In the genomic region with DNA sequence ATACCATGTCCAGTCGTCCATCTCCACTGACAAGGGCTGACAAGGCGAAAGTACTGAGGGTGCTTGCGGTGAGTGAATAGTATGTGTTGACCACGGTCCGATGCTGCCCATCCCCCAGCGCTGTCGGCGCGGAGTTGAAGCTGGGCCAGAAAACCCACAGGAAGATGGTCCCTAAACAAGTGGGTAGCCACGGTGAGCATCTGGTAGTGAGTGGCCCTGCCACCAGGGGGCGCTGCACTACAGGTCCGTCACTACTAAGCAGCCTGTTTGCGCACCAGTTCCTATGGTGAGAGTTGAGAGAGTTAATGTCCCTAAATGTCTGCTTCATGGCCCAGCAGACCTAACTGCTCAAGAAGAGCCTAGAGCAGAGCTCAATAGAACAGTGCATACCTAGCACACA, we compare ENCODE assay signal across 8 mouse cellular contexts. TPM values are rescaled to one million over a fixed set of nuclear protein-coding genes. Genes with fewer than 3 reads are reported as not detected.
DNase-seq lines count a peak whose midpoint lies in the region; ATAC-seq and TF ChIP-seq lines count a peak whose summit lies in the region.

No protein-coding gene starts in this region.

- in situ Hi-C loops in CH12.LX (cut with MboI; ENCODE audit: low pct_ligation_motif_present, low pct_unique_long_range_greater_than_20kb, low sequenced_read_pairs): no loop called here

- no peak for TF ChIP-seq POLR2A in CH12.LX (IDR thresholded peaks at IDR 0.05; ENCODE audit: low read depth, low read length)

- H3K36me3 ChIP-seq in forebrain, embryonic 11.5 days (ENCODE audit: control insufficient read depth, insufficient read depth, low read length): no peaks in the 10 kb centered on the region
- H3K36me3 ChIP-seq in forebrain, embryonic 13.5 days (ENCODE audit: poor library complexity, severe bottlenecking): no peaks in the 10 kb centered on the region
- H3K36me3 ChIP-seq in CH12.LX (replicated peaks in 1 of 2; ENCODE audit: control insufficient read depth in 1 of 2, insufficient read depth in 1 of 2, low read length in 1 of 2): no peaks in the 10 kb centered on the region

- H3K27ac ChIP-seq in forebrain, embryonic 11.5 days (ENCODE audit: low read depth, low read length): no peak overlapping the region
- H3K27ac ChIP-seq in forebrain, embryonic 13.5 days: no peak overlapping the region
- H3K27ac ChIP-seq in CH12.LX (ENCODE audit: insufficient read depth, low read depth): no peak overlapping the region
- no peak overlapping the region for H3K27ac ChIP-seq in gastrocnemius, adult 2 months

- peak; percentile 90 for DNase-seq in forebrain, embryonic 11.5 days (ENCODE audit: low spot score)
- peak; percentile 74 for DNase-seq in CH12.LX (ENCODE audit: extremely low read depth)
- DNase-seq in c-Kit-negative CD71-positive TER-119-positive erythroid progenitor cells, embryonic 14.5 days (ENCODE audit: low read depth, low spot score): peak; percentile 36
- DNase-seq in gastrocnemius, adult 2 months: peak; percentile 76
- DNase-seq in kidney, postnatal 36 days: peak; percentile 65 to 91
- DNase-seq in lung, postnatal 36 days: peak; percentile 84
- peak; percentile 45 to 70 for DNase-seq in spleen, postnatal 14 days (ENCODE audit: low spot score in 2 of 2)

- H3K9me3 ChIP-seq in forebrain, embryonic 11.5 days (ENCODE audit: control insufficient read depth, low read length): no peaks in the 10 kb centered on the region
- H3K9me3 ChIP-seq in forebrain, embryonic 13.5 days (replicated peaks): no peaks in the 10 kb centered on the region
- no peaks in the 10 kb centered on the region for H3K9me3 ChIP-seq in CH12.LX (replicated peaks; ENCODE audit: low read length)

- intact Hi-C loops in gastrocnemius, adult 2 months (cut with DNase I): no loop called here

- TF ChIP-seq RAD21 in CH12.LX (IDR thresholded peaks at IDR 0.05; ENCODE audit: low read depth, low read length): peak; percentile 57

- ATAC-seq in forebrain, embryonic 11.5 days (replicated peaks; ENCODE audit: low FRiP score): no peak
- ATAC-seq in forebrain, embryonic 13.5 days: no peak

- H3K4me3 ChIP-seq in forebrain, embryonic 11.5 days (ENCODE audit: low read depth, low read length): no peak overlapping the region
- H3K4me3 ChIP-seq in forebrain, embryonic 13.5 days: no peak overlapping the region
- no peak overlapping the region for H3K4me3 ChIP-seq in CH12.LX (replicated peaks in 1 of 3; ENCODE audit: low read depth in 2 of 3, low read length in 2 of 3, poor library complexity in 1 of 3)
- H3K4me3 ChIP-seq in gastrocnemius, adult 2 months: no peak overlapping the region

- 20% methylated on average over 13 of the region's 13 CpGs for WGBS in forebrain, embryonic 11.5 days
- WGBS in forebrain, embryonic 13.5 days: 15% methylated on average over 13 of the region's 13 CpGs

- H3K27me3 ChIP-seq in forebrain, embryonic 11.5 days (ENCODE audit: control insufficient read depth, insufficient read depth, low read length): peaks cover 14% of the 10 kb centered on the region; the same call in 1 of the 2 replicates
- H3K27me3 ChIP-seq in forebrain, embryonic 13.5 days: peaks cover 7% of the 10 kb centered on the region; the same call in 1 of the 2 replicates
- peaks cover 66% of the 10 kb centered on the region for H3K27me3 ChIP-seq in CH12.LX (replicated peaks)

- H3K4me1 ChIP-seq in forebrain, embryonic 11.5 days (replicated peaks; ENCODE audit: control insufficient read depth, insufficient read depth, low read length): peaks cover 26% of the 10 kb centered on the region
- peaks cover 33% of the 10 kb centered on the region for H3K4me1 ChIP-seq in forebrain, embryonic 13.5 days
- peaks cover 10 to 27% of the 10 kb centered on the region in 2 experiments for H3K4me1 ChIP-seq in CH12.LX (ENCODE audit: control insufficient read depth in 1 of 2, insufficient read depth in 2 of 2)

- TF ChIP-seq CTCF in CH12.LX (conservative IDR thresholded peaks at IDR 0.05 in 1 of 2, IDR thresholded peaks at IDR 0.05 in 1 of 2; ENCODE audit: low read depth in 2 of 2, low read length in 2 of 2): peak; percentile 83 to 95
- TF ChIP-seq CTCF in gastrocnemius, adult 2 months (IDR thresholded peaks at IDR 0.05): peak; percentile 95

- dilution Hi-C loops in CH12.LX (cut with MboI; ENCODE audit: extremely low pct_ligation_motif_present, extremely low pct_unique_long_range_greater_than_20kb, low sequenced_read_pairs): no loop called here

- no peaks in the 10 kb centered on the region for H3K79me2 ChIP-seq in CH12.LX (replicated peaks; ENCODE audit: control insufficient read depth, extremely low read depth, insufficient read depth, poor library complexity, severe bottlenecking)

- no peak overlapping the region for H3K4me2 ChIP-seq in forebrain, embryonic 11.5 days (ENCODE audit: low read depth, low read length, severe bottlenecking)
- H3K4me2 ChIP-seq in forebrain, embryonic 13.5 days: no peak overlapping the region
- no peak overlapping the region for H3K4me2 ChIP-seq in CH12.LX (ENCODE audit: insufficient read depth, low read depth, poor library complexity, severe bottlenecking)

- no peak overlapping the region for H3K9ac ChIP-seq in forebrain, embryonic 11.5 days (ENCODE audit: low read length)
- no peak overlapping the region for H3K9ac ChIP-seq in forebrain, embryonic 13.5 days
- H3K9ac ChIP-seq in CH12.LX (ENCODE audit: insufficient read depth, low read depth): no peak overlapping the region

- TF ChIP-seq EP300 in CH12.LX (IDR thresholded peaks at IDR 0.05; ENCODE audit: low read length): no peak

TF ChIP-seq in CH12.LX, 34 proteins besides CTCF, POLR2A, EP300 and RAD21:
- TF ChIP-seq MYC (IDR thresholded peaks at IDR 0.05; ENCODE audit: low read depth, low read length) (no peak), SMC3 (IDR thresholded peaks at IDR 0.05; ENCODE audit: low read depth, low read length) (peak; percentile 66), MAX (IDR thresholded peaks at IDR 0.05; ENCODE audit: low read length) (peak; percentile 16; the same call in 1 of the 2 replicates), IRF4 (IDR thresholded peaks at IDR 0.05; ENCODE audit: low read depth, low read length) (0 out of 2 replicates have a peak, but pooled peaks have one; percentile 17)

RNA-seq across cellular contexts. Expression of gene Rhbg, which starts 8.7 kb away (rescaled TPM):
- 0.36 TPM in 1 of 2 replicates, not detected in the other for polyA plus RNA-seq in forebrain, embryonic 11.5 days (2014; fragmentation: Nextera tagmentation; extraction: Ambion mirVana)
- 0.18 and 0.26 TPM in 2 replicates for polyA plus RNA-seq in forebrain, embryonic 13.5 days (2015; fragmentation: Nextera tagmentation; extraction: Ambion mirVana)
- 0.08 TPM in 1 of 2 replicates, not detected in the other for total RNA-seq in CH12.LX (2012; rRNA removed)
- total RNA-seq in CH12.LX (2014; rRNA removed): not detected in 2 replicates
- not detected in 2 replicates for polyA plus RNA-seq in CH12.LX (2012; ENCODE audit: insufficient read length, low read depth)
- total RNA-seq in gastrocnemius, adult 2 months (2021): not detected

RNA-seq across cellular contexts. Expression of gene Gm38392, which starts 41.2 kb away (rescaled TPM):
- polyA plus RNA-seq in forebrain, embryonic 11.5 days (2014; fragmentation: Nextera tagmentation; extraction: Ambion mirVana): 0.16 TPM in 1 of 2 replicates, not detected in the other
- polyA plus RNA-seq in forebrain, embryonic 13.5 days (2015; fragmentation: Nextera tagmentation; extraction: Ambion mirVana): 0.31 TPM in 1 of 2 replicates, not detected in the other
- total RNA-seq in CH12.LX (2012; rRNA removed) (0.08 TPM in 1 of 2 replicates, not detected in the other), CH12.LX (2014; rRNA removed) (not detected in 2 replicates)
- polyA plus RNA-seq in CH12.LX (2012; ENCODE audit: insufficient read length, low read depth): not detected in 2 replicates
- under 1 TPM; 0.74 to 0.95 TPM for total RNA-seq in gastrocnemius, adult 2 months (2021)

RNA-seq across cellular contexts. Expression of gene Tsacc, which starts 51.0 kb away (rescaled TPM):
- polyA plus RNA-seq in forebrain, embryonic 11.5 days (2014; fragmentation: Nextera tagmentation; extraction: Ambion mirVana): 10.4 and 12.2 TPM in 2 replicates
- 11.9 and 12.3 TPM in 2 replicates for polyA plus RNA-seq in forebrain, embryonic 13.5 days (2015; fragmentation: Nextera tagmentation; extraction: Ambion mirVana)
- 9.3 and 9.5 TPM in 2 replicates for total RNA-seq in CH12.LX (2012; rRNA removed)
- total RNA-seq in CH12.LX (2014; rRNA removed): 4.4 and 6.7 TPM in 2 replicates
- 9.1 and 11.3 TPM in 2 replicates for polyA plus RNA-seq in CH12.LX (2012; ENCODE audit: insufficient read length, low read depth)
- 1 to 10 TPM; 5.4 to 7.3 TPM for total RNA-seq in gastrocnemius, adult 2 months (2021)

RNA-seq across cellular contexts. Expression of gene Cct3, which starts 51.1 kb away (rescaled TPM):
- polyA plus RNA-seq in forebrain, embryonic 11.5 days (2014; fragmentation: Nextera tagmentation; extraction: Ambion mirVana): 725 and 780 TPM in 2 replicates
- polyA plus RNA-seq in forebrain, embryonic 13.5 days (2015; fragmentation: Nextera tagmentation; extraction: Ambion mirVana): 612 and 636 TPM in 2 replicates
- total RNA-seq in CH12.LX (2012; rRNA removed): 755 and 1,009 TPM in 2 replicates
- 742 and 817 TPM in 2 replicates for total RNA-seq in CH12.LX (2014; rRNA removed)
- polyA plus RNA-seq in CH12.LX (2012; ENCODE audit: insufficient read length, low read depth): 546 and 579 TPM in 2 replicates
- total RNA-seq in gastrocnemius, adult 2 months (2021): 100 to 1,000 TPM in 1 of 2 experiments, 10 to 100 TPM in 1; 96.7 to 119 TPM

Comparison
In these comparisons a context has a peak if more than half of its experiments do, and no peak if none do; other contexts are left out.
1. DNase-seq: peak in every context shown above with its lines; median percentile 90 in forebrain, embryonic 11.5 days; 84 in lung, postnatal 36 days; 78 in kidney, postnatal 36 days; 76 in gastrocnemius, adult 2 months; 74 in CH12.LX; 58 in spleen, postnatal 14 days; 36 in c-Kit-negative CD71-positive TER-119-positive erythroid progenitor cells, embryonic 14.5 days.